Mouse (Mus musculus): ENCODE measurements around the gene Atad2b. TPM values are rescaled to one million over a fixed set of nuclear protein-coding genes. Genes with fewer than 3 reads are reported as not detected.

Atad2b gene
- total and polyA plus RNA-seq, 3 experiments, result 9.9 to 44.3 (median 15.3) TPM

DNA sequence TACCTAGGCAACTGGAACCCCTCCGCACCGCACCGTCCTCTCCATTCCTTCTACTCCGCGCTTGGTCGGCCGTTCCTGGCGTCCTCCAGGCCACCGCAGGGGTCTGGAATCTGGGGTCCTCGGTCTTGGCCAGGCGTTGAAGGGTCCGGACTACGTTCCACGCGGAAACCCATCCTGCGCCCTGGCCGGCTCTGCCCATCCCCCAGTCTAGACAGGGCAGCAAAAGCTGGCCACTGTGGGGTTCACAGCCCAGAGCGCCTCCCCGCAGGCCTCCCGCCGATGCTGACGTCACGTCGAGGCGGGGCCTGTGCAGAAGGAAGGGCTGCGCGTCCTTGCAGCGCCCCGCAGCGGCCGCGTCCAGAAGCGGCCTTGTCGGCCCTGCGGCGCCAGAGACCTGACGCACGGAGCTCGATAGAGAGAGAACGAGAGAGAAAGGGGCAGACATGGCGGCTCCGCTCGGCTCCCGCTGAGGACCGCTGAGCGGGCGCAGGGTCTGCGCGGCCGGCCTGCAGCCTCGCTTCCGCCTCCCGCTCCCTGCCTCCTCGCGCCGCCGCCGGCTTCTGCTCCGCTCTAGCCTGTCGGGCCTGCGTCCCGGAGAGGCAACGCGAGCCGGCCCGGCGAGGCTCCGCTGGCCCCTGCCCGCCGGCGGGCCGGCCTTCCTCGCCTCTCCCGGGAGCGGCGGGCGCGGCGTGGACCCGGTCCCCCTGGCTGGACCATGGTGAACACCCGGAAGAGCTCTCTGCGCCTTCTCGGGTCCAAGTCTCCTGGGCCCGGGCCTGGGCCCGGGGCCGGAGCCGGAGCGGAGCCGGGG lies at the start of gene Atad2b (continued):
- no peak for TF ChIP-seq ZKSCAN1 (IDR thresholded peaks at IDR 0.05; ENCODE audit: low read depth, low read length)
- TF ChIP-seq MAZ (IDR thresholded peaks at IDR 0.05; ENCODE audit: low read depth, low read length), result peak; percentile 47; the same call in 1 of the 2 replicates
- TF ChIP-seq TCF12 (IDR thresholded peaks at IDR 0.05; ENCODE audit: low read depth, low read length), result peak; percentile 70
- TF ChIP-seq TBP (IDR thresholded peaks at IDR 0.05; ENCODE audit: low read depth, low read length), result peak; percentile 87
- TF ChIP-seq MYB (IDR thresholded peaks at IDR 0.05; ENCODE audit: low read depth, low read length), result peak; percentile 24; the same call in 1 of the 2 replicates

- TF ChIP-seq MAZ (IDR thresholded peaks at IDR 0.05; ENCODE audit: low read depth, low read length) (no peak), CTCF (IDR thresholded peaks at IDR 0.05 in 2 of 3, conservative IDR thresholded peaks at IDR 0.05 in 1 of 3; ENCODE audit: control insufficient read depth in 1 of 3, insufficient read depth in 1 of 3, low read depth in 2 of 3, low read length in 3 of 3, poor library complexity in 1 of 3, severe bottlenecking in 1 of 3) (no peak), POLR2AphosphoS5 (IDR thresholded peaks at IDR 0.05; ENCODE audit: borderline replicate concordance, low read depth, low read length) (no peak)
- DNase-seq (ENCODE audit: low read depth, low spot score), result no peak
- Histone ChIP-seq H3K79me2 (ENCODE audit: control insufficient read depth, insufficient read depth, low read length, poor library complexity) (peaks cover 4% of the 10 kb centered on the region), H3K4me1 (ENCODE audit: control insufficient read depth in 1 of 2, insufficient read depth in 2 of 2, low read length in 2 of 2) (peaks cover 9 to 17% of the 10 kb centered on the region in 2 experiments; a peak in 3 of 4 replicates), H3K4me3 (ENCODE audit: control insufficient read depth in 1 of 2, insufficient read depth in 1 of 2, low read depth in 2 of 2, low read length in 2 of 2) (no peak overlapping the region), H3K27ac (ENCODE audit: control insufficient read depth, low read depth, low read length) (no peak overlapping the region), H3K27me3 (ENCODE audit: control insufficient read depth in 1 of 2, insufficient read depth in 2 of 2, low read length in 2 of 2) (no peaks in the 10 kb centered on the region), H3K9ac (ENCODE audit: control insufficient read depth, low read depth, low read length, poor library complexity, severe bottlenecking) (no peak overlapping the region), H3K36me3 (ENCODE audit: control insufficient read depth in 1 of 2, insufficient read depth in 2 of 2, low read length in 2 of 2) (peaks cover 7 to 8% of the 10 kb centered on the region in 2 experiments; a peak in 3 of 4 replicates), H3K9me3 (replicated peaks; ENCODE audit: insufficient read depth, low read length) (no peaks in the 10 kb centered on the region)
These were observed 48.2 kb upstream of the Atad2b start for GRCm38 (mm10) chr12:4868924-4869323.

GRCm38 (mm10) chr12:4871260-4871659 lies 45.9 kb upstream of the Atad2b start:
- TF ChIP-seq HCFC1 (IDR thresholded peaks at IDR 0.05; ENCODE audit: low read depth, low read length), result no peak
- no peak for TF ChIP-seq CTCF (IDR thresholded peaks at IDR 0.05 in 2 of 3, conservative IDR thresholded peaks at IDR 0.05 in 1 of 3; ENCODE audit: control insufficient read depth in 1 of 3, insufficient read depth in 1 of 3, low read depth in 2 of 3, low read length in 3 of 3, poor library complexity in 1 of 3, severe bottlenecking in 1 of 3)
- TF ChIP-seq GATA1 (IDR thresholded peaks at IDR 0.05; ENCODE audit: low read depth, low read length), result no peak
- no peak for TF ChIP-seq CHD1 (IDR thresholded peaks at IDR 0.05; ENCODE audit: low read depth, low read length)
- TF ChIP-seq ZNF384 (IDR thresholded peaks at IDR 0.05; ENCODE audit: low read depth, low read length), result no peak
- no peak for TF ChIP-seq ZC3H11A (IDR thresholded peaks at IDR 0.05; ENCODE audit: low read depth, low read length)
- no peak for TF ChIP-seq TAL1 (IDR thresholded peaks at IDR 0.05; ENCODE audit: low read length)
- no peak for TF ChIP-seq E2F4 (IDR thresholded peaks at IDR 0.05; ENCODE audit: borderline replicate concordance, low read depth, low read length)
- no peak for TF ChIP-seq RAD21 (IDR thresholded peaks at IDR 0.05; ENCODE audit: low read depth, low read length)
- no peak for TF ChIP-seq NELFE (IDR thresholded peaks at IDR 0.05; ENCODE audit: low read depth, low read length)
- no peak for TF ChIP-seq SMC3 (IDR thresholded peaks at IDR 0.05; ENCODE audit: low read depth, low read length)
- TF ChIP-seq SIN3A (IDR thresholded peaks at IDR 0.05; ENCODE audit: low read length), result no peak
- no peak overlapping the region for H3K4me3 ChIP-seq (ENCODE audit: control insufficient read depth in 1 of 2, insufficient read depth in 1 of 2, low read depth in 2 of 2, low read length in 2 of 2)

More at GRCm38 (mm10) chr12:4871260-4871659, 45.9 kb upstream of the Atad2b start:
- peaks cover 5% of the 10 kb centered on the region for H3K79me2 ChIP-seq (ENCODE audit: control insufficient read depth, insufficient read depth, low read length, poor library complexity)
- H3K4me1 ChIP-seq (ENCODE audit: control insufficient read depth in 1 of 2, insufficient read depth in 2 of 2, low read length in 2 of 2), result peaks cover 16 to 34% of the 10 kb centered on the region in 2 experiments
- H3K27ac ChIP-seq (ENCODE audit: control insufficient read depth, low read depth, low read length), result no peak overlapping the region
- H3K9ac ChIP-seq (ENCODE audit: control insufficient read depth, low read depth, low read length, poor library complexity, severe bottlenecking), result no peak overlapping the region
- peaks cover 3 to 24% of the 10 kb centered on the region in 2 experiments; a peak in 3 of 4 replicates for H3K36me3 ChIP-seq (ENCODE audit: control insufficient read depth in 1 of 2, insufficient read depth in 2 of 2, low read length in 2 of 2)
- DNase-seq (ENCODE audit: low read depth, low spot score), result no peak
- H3K9me3 ChIP-seq (replicated peaks; ENCODE audit: insufficient read depth, low read length), result no peaks in the 10 kb centered on the region
- H3K27me3 ChIP-seq (ENCODE audit: control insufficient read depth in 1 of 2, insufficient read depth in 2 of 2, low read length in 2 of 2), result no peaks in the 10 kb centered on the region
